30 mouse cellular contexts compared by ENCODE assay signal in genomic region chr5:131095635-131096034, GRCm38 (mm10).
DNase-seq lines count a peak whose midpoint lies in the region; ATAC-seq and TF ChIP-seq lines count a peak whose summit lies in the region.
"Had no signal": no experiment of that assay in that cellular context is flagged by ENCODE, and none has a peak within 500 bp of the region (broad histone marks: within the 10 kb centered on the region; RNA-seq: fewer than 3 reads in every experiment).

No protein-coding gene starts in this region.

- H3K27ac ChIP-seq in kidney, postnatal 0 days, result no peak overlapping the region
- peak overlapping the region; percentile 79 for H3K27ac ChIP-seq in ES-Bruce4 (ENCODE audit: insufficient read depth, low read length)
- no peak overlapping the region for H3K27ac ChIP-seq in ES-E14 (ENCODE audit: insufficient read depth, low read depth, low read length, poor library complexity, severe bottlenecking)
- peak overlapping the region; percentile 60 for H3K27ac ChIP-seq in brown adipose tissue, adult 24 weeks (replicated peaks; ENCODE audit: low read depth, low read length)
- H3K27ac ChIP-seq: embryonic facial prominence, embryonic 12.5 days; embryonic facial prominence, embryonic 15.5 days; forebrain, embryonic 12.5 days; forebrain, embryonic 15.5 days; heart, adult 2 months; heart, embryonic 10.5 days; heart, embryonic 13.5 days; hindbrain, embryonic 14.5 days; hindbrain, postnatal 0 days had no signal

- no peak overlapping the region for H3K4me3 ChIP-seq in kidney, postnatal 0 days (replicated peaks; ENCODE audit: low read depth, low read length)
- H3K4me3 ChIP-seq in ES-Bruce4 (ENCODE audit: low read depth, low read length) (no peak overlapping the region), ES-E14 (ENCODE audit: insufficient read depth in 1 of 2, low read depth in 1 of 2, low read length in 2 of 2, poor library complexity in 1 of 2, severe bottlenecking in 1 of 2) (no peak overlapping the region)
- H3K4me3 ChIP-seq in brown adipose tissue, adult 24 weeks (ENCODE audit: insufficient read depth, low read depth, low read length), result no peak overlapping the region
- H3K4me3 ChIP-seq: embryonic facial prominence, embryonic 12.5 days; embryonic facial prominence, embryonic 15.5 days; forebrain, embryonic 12.5 days; forebrain, embryonic 15.5 days; heart, adult 2 months; heart, embryonic 10.5 days; heart, embryonic 13.5 days had no signal

- no peak overlapping the region for H3K4me2 ChIP-seq in kidney, postnatal 0 days (ENCODE audit: low read length)
- H3K4me2 ChIP-seq: embryonic facial prominence, embryonic 12.5 days; embryonic facial prominence, embryonic 15.5 days; forebrain, embryonic 12.5 days; forebrain, embryonic 15.5 days; heart, embryonic 13.5 days; hindbrain, embryonic 14.5 days had no signal

- TF ChIP-seq EP300 in ES-Bruce4 (IDR thresholded peaks at IDR 0.05; ENCODE audit: insufficient read depth, low read depth, low read length), result no peak

- 57% methylated on average over 1 of the region's 1 CpGs for WGBS in kidney, postnatal 0 days

- H3K9ac ChIP-seq in kidney, postnatal 0 days (ENCODE audit: low read depth, low read length), result no peak overlapping the region
- H3K9ac ChIP-seq in ES-Bruce4 (ENCODE audit: low read depth, poor library complexity, severe bottlenecking) (no peak overlapping the region), ES-E14 (ENCODE audit: insufficient read depth, low read depth, low read length, poor library complexity, severe bottlenecking) (no peak overlapping the region)
- H3K9ac ChIP-seq: embryonic facial prominence, embryonic 12.5 days; embryonic facial prominence, embryonic 15.5 days; forebrain, embryonic 12.5 days; forebrain, embryonic 15.5 days; heart, embryonic 13.5 days; hindbrain, embryonic 14.5 days had no signal

- in situ Hi-C loops in ES-E14 (cut with MboI; ENCODE audit: low sequenced_read_pairs in 2 of 2, unreplicated experiment in 2 of 2), result no loop called here

- no peaks in the 10 kb centered on the region for H3K36me3 ChIP-seq in kidney, postnatal 0 days (ENCODE audit: insufficient read depth, low read length)
- no peaks in the 10 kb centered on the region for H3K36me3 ChIP-seq in ES-Bruce4 (ENCODE audit: control insufficient read depth, insufficient read depth, low read length, poor library complexity, severe bottlenecking)
- H3K36me3 ChIP-seq in ES-E14 (ENCODE audit: control insufficient read depth, insufficient read depth, low read length, poor library complexity, severe bottlenecking), result no peaks in the 10 kb centered on the region
- H3K36me3 ChIP-seq: embryonic facial prominence, embryonic 12.5 days; embryonic facial prominence, embryonic 15.5 days; forebrain, embryonic 12.5 days; forebrain, embryonic 15.5 days; G1E; heart, embryonic 10.5 days; heart, embryonic 13.5 days had no signal

- no peak for TF ChIP-seq CTCF in kidney, postnatal 0 days (IDR thresholded peaks at IDR 0.05; ENCODE audit: low read depth)
- no peak for TF ChIP-seq CTCF in ES-Bruce4 (IDR thresholded peaks at IDR 0.05; ENCODE audit: low read depth, low read length)

- DNase-seq in kidney, postnatal 0 days (ENCODE audit: low spot score), result peak; percentile 24
- DNase-seq in kidney, adult 18-20 months, result no peak
- peak; percentile 47 for DNase-seq in ES-E14 (ENCODE audit: low read depth, low spot score)
- no peak for DNase-seq in urinary bladder, postnatal 36 days (ENCODE audit: low spot score in 2 of 2)
- DNase-seq: adrenal gland, postnatal 10 days; adrenal gland, postnatal 36 days; B cell, adult 2 months; cerebellum, adult 11 months; cerebellum, adult 2 months; cerebellum, adult 9-11 months; cerebellum, postnatal 25 days; gastrocnemius, postnatal 25 days; heart, adult 2 months; heart, postnatal 14 days; heart, postnatal 4 days had no signal

- H3K27me3 ChIP-seq in kidney, postnatal 0 days (ENCODE audit: insufficient read depth, low read length), result no peaks in the 10 kb centered on the region
- no peaks in the 10 kb centered on the region for H3K27me3 ChIP-seq in ES-Bruce4 (ENCODE audit: control insufficient read depth, insufficient read depth, low read length, poor library complexity, severe bottlenecking)
- H3K27me3 ChIP-seq: CH12.LX; embryonic facial prominence, embryonic 12.5 days; embryonic facial prominence, embryonic 15.5 days; forebrain, embryonic 12.5 days; forebrain, embryonic 15.5 days; heart, embryonic 13.5 days; Patski had no signal

- no peaks in the 10 kb centered on the region for H3K4me1 ChIP-seq in kidney, postnatal 0 days (replicated peaks; ENCODE audit: insufficient read depth, low read length)
- peaks cover 4% of the 10 kb centered on the region for H3K4me1 ChIP-seq in ES-Bruce4 (ENCODE audit: control insufficient read depth, insufficient read depth, low read length)
- H3K4me1 ChIP-seq in ES-E14 (ENCODE audit: control insufficient read depth in 2 of 2, insufficient read depth in 2 of 2, low read length in 2 of 2, poor library complexity in 1 of 2), result peaks cover 0 to 7% of the 10 kb centered on the region in 2 experiments; a peak in 3 of 4 replicates
- peaks cover 3% of the 10 kb centered on the region for H3K4me1 ChIP-seq in brown adipose tissue, adult 24 weeks (ENCODE audit: control insufficient read depth, insufficient read depth, insufficient read length, low read length)
- H3K4me1 ChIP-seq: embryonic facial prominence, embryonic 12.5 days; embryonic facial prominence, embryonic 15.5 days; heart, embryonic 10.5 days; heart, embryonic 13.5 days had no signal

- H3K9me3 ChIP-seq in kidney, postnatal 0 days (replicated peaks; ENCODE audit: low read length), result no peaks in the 10 kb centered on the region
- H3K9me3 ChIP-seq in ES-Bruce4 (replicated peaks; ENCODE audit: control insufficient read depth, insufficient read depth, low read length, poor library complexity, severe bottlenecking), result peaks cover 9% of the 10 kb centered on the region
- no peaks in the 10 kb centered on the region for H3K9me3 ChIP-seq in ES-E14 (ENCODE audit: control insufficient read depth, insufficient read depth, low read depth, low read length)
- H3K9me3 ChIP-seq: embryonic facial prominence, embryonic 12.5 days; embryonic facial prominence, embryonic 15.5 days; forebrain, embryonic 12.5 days; forebrain, embryonic 15.5 days; heart, embryonic 13.5 days had no signal

- ATAC-seq in kidney, postnatal 0 days (replicated peaks; ENCODE audit: low FRiP score, low read depth), result no peak
- no peak for ATAC-seq in granulocyte monocyte progenitor cell, adult 5-6 weeks (replicated peaks; ENCODE audit: poor library complexity, severe bottlenecking)
- ATAC-seq: forebrain, embryonic 15.5 days; hindbrain, postnatal 0 days; inflammation-experienced regulatory T-cells, adult 6 months; Patski had no signal

- TF ChIP-seq POLR2A in ES-Bruce4 (IDR thresholded peaks at IDR 0.05; ENCODE audit: insufficient read depth, low read length), result no peak

TF ChIP-seq in ES-E14, 5 proteins besides CTCF, POLR2A, EP300 and RAD21:
- TF ChIP-seq MAFK (IDR thresholded peaks at IDR 0.05; ENCODE audit: insufficient read depth, low read depth, low read length) (no peak), ZNF384 (IDR thresholded peaks at IDR 0.05; ENCODE audit: low read depth, low read length) (no peak), HCFC1 (IDR thresholded peaks at IDR 0.05; ENCODE audit: borderline replicate concordance, insufficient read depth, low read length) (no peak), ZC3H11A (IDR thresholded peaks at IDR 0.05; ENCODE audit: borderline replicate concordance, low read depth, low read length) (no peak), CHD2 (IDR thresholded peaks at IDR 0.05; ENCODE audit: low read depth, low read length) (no peak)

Comparison
In these comparisons a context has a peak if more than half of its experiments do, and no peak if none do; other contexts are left out.
1. DNase-seq: peak in kidney, postnatal 0 days (single experiment) and ES-E14 (single experiment); none in kidney, adult 18-20 months (single experiment) and urinary bladder, postnatal 36 days (0 of 2).
2. H3K27ac ChIP-seq: peak in ES-Bruce4 (single experiment) and brown adipose tissue, adult 24 weeks (single experiment); none in kidney, postnatal 0 days (single experiment) and ES-E14 (single experiment).